Mouse (Mus musculus) CH12.LX (cell line): ENCODE measurements around the gene Tacc3. TPM values are rescaled to one million over a fixed set of nuclear protein-coding genes. Genes with fewer than 3 reads are reported as not detected.
A peak's percentile ranks its signal among the peaks of the same experiment; 100 is the strongest.

Experiments used
- DNase-seq: peaks from one replicate; pipeline ENCODE4 v3.0.0-alpha.2; 2013; ENCODE audit errors: extremely low read depth
- H3K27ac ChIP-seq: 2 replicates; pipeline ENCODE4 v1.5.1; 2012; ENCODE audit warnings: low read depth, mild to moderate bottlenecking, control low read depth, moderate library complexity; ENCODE audit not compliant: insufficient read depth
- H3K27me3 ChIP-seq: replicated peaks from 2 replicates; pipeline ENCODE3; 2012; ENCODE audit warnings: inconsistent platforms
- H3K36me3 ChIP-seq, 2 experiments: replicated peaks in 1 of 2; 2 replicates each; pipeline versions ENCODE3 to v1.6.1; 2012; ENCODE audit warnings: inconsistent platforms in 1 of 2, low read length in 1 of 2, mild to moderate bottlenecking in 1 of 2, mixed read lengths in 1 of 2, moderate library complexity in 1 of 2; ENCODE audit not compliant: control insufficient read depth in 1 of 2, insufficient read depth in 1 of 2
- H3K4me1 ChIP-seq, 2 experiments: 2 replicates each; pipeline ENCODE4 v1.6.1; 2012; ENCODE audit warnings: inconsistent platforms in 1 of 2, moderate library complexity in 1 of 2; ENCODE audit not compliant: insufficient read depth in 2 of 2, control insufficient read depth in 1 of 2
- H3K4me2 ChIP-seq: 2 replicates; pipeline ENCODE4 v1.6.1; 2012; ENCODE audit warnings: low read depth, mild to moderate bottlenecking, control low read depth; ENCODE audit not compliant: poor library complexity, insufficient read depth, severe bottlenecking
- H3K4me3 ChIP-seq, 3 experiments: fragments of 150-350 bp in 1 of 3; sonication (generic) in 1 of 3; replicated peaks in 1 of 3; 2 replicates each; pipeline versions ENCODE3 to v1.5.1; 2011 to 2012; ENCODE audit warnings: low read depth in 2 of 3, low read length in 2 of 3, mild to moderate bottlenecking in 2 of 3, moderate library complexity in 2 of 3, control low read depth in 1 of 3, improper control_type of control experiment in 1 of 3, inconsistent platforms in 1 of 3, mixed read lengths in 1 of 3; ENCODE audit not compliant: poor library complexity in 1 of 3
- H3K79me2 ChIP-seq: replicated peaks from 2 replicates; pipeline ENCODE4 v1.6.1; 2012; ENCODE audit warnings: mild to moderate bottlenecking, moderate library complexity; ENCODE audit not compliant: control insufficient read depth, poor library complexity, insufficient read depth, severe bottlenecking; ENCODE audit errors: extremely low read depth
- H3K9ac ChIP-seq: 2 replicates; pipeline ENCODE4 v1.6.1; 2012; ENCODE audit warnings: low read depth, mild to moderate bottlenecking, control low read depth, moderate library complexity; ENCODE audit not compliant: insufficient read depth
- H3K9me3 ChIP-seq: replicated peaks from 2 replicates; pipeline ENCODE3; 2012; ENCODE audit warnings: low read length, inconsistent platforms, mixed read lengths
- BHLHE40 ChIP-seq: IDR thresholded peaks from 2 replicates; pipeline ENCODE4 v1.6.1; 2011; ENCODE audit warnings: mild to moderate bottlenecking, low read depth, low read length, improper control_type of control experiment
- CHD2 ChIP-seq: IDR thresholded peaks from 2 replicates; pipeline ENCODE4 v1.6.1; 2011; ENCODE audit warnings: low read length, improper control_type of control experiment
- CTCF ChIP-seq, 2 experiments: IDR thresholded peaks in 1 of 2; conservative IDR thresholded peaks in 1 of 2; 2 replicates each; pipeline ENCODE4 v1.5.1; 2011 to 2012; ENCODE audit warnings: low read depth in 2 of 2, low read length in 2 of 2, improper control_type of control experiment in 1 of 2, inconsistent platforms in 1 of 2, mild to moderate bottlenecking in 1 of 2, moderate library complexity in 1 of 2
- E2F4 ChIP-seq: IDR thresholded peaks from 2 replicates; pipeline ENCODE4 v1.6.1; 2011; ENCODE audit warnings: low read depth, low read length, improper control_type of control experiment; ENCODE audit not compliant: insufficient replicate concordance
- EP300 ChIP-seq: IDR thresholded peaks from 2 replicates; pipeline ENCODE4 v1.6.1; 2011; ENCODE audit warnings: low read length, improper control_type of control experiment
- HCFC1 ChIP-seq: IDR thresholded peaks from 2 replicates; pipeline ENCODE4 v1.6.1; 2012; ENCODE audit warnings: low read depth, mild to moderate bottlenecking, inconsistent platforms, low read length, improper control_type of control experiment
- IRF4 ChIP-seq: IDR thresholded peaks from 2 replicates; pipeline ENCODE4 v1.6.1; 2014; ENCODE audit warnings: low read depth, mild to moderate bottlenecking, inconsistent platforms, low read length, improper control_type of control experiment
- JUN ChIP-seq: IDR thresholded peaks from 2 replicates; pipeline ENCODE4 v1.6.1; 2011; ENCODE audit warnings: low read depth, mild to moderate bottlenecking, low read length, improper control_type of control experiment, moderate library complexity; ENCODE audit not compliant: insufficient read depth
- JUND ChIP-seq: conservative IDR thresholded peaks from 2 replicates; pipeline ENCODE4 v1.6.1; 2011; ENCODE audit warnings: low read depth, low read length, improper control_type of control experiment
- KAT2A ChIP-seq: IDR thresholded peaks from 2 replicates; pipeline ENCODE4 v1.6.1; 2012; ENCODE audit warnings: low read length, improper control_type of control experiment, inconsistent platforms; ENCODE audit not compliant: insufficient replicate concordance
- MAFK ChIP-seq: IDR thresholded peaks from 2 replicates; pipeline ENCODE4 v1.6.1; 2011; ENCODE audit warnings: low read length, improper control_type of control experiment; ENCODE audit not compliant: insufficient replicate concordance
- MAX ChIP-seq: IDR thresholded peaks from 2 replicates; pipeline ENCODE4 v1.6.1; 2011; ENCODE audit warnings: low read length, improper control_type of control experiment
- MAZ ChIP-seq: IDR thresholded peaks from 2 replicates; pipeline ENCODE4 v1.6.1; 2012; ENCODE audit warnings: low read depth, mild to moderate bottlenecking, inconsistent platforms, low read length, improper control_type of control experiment, moderate library complexity
- NELFE ChIP-seq: IDR thresholded peaks from 2 replicates; pipeline ENCODE4 v1.6.1; 2011; ENCODE audit warnings: low read depth, low read length, improper control_type of control experiment
- POLR2A ChIP-seq: IDR thresholded peaks from 2 replicates; pipeline ENCODE4 v1.6.1; 2011; ENCODE audit warnings: low read depth, mild to moderate bottlenecking, improper control_type of control experiment, low read length
- POLR2AphosphoS2 ChIP-seq: IDR thresholded peaks from 2 replicates; pipeline ENCODE4 v1.6.1; 2011; ENCODE audit warnings: low read depth, low read length, improper control_type of control experiment
- RAD21 ChIP-seq: IDR thresholded peaks from 2 replicates; pipeline ENCODE4 v1.6.1; 2011; ENCODE audit warnings: low read depth, mild to moderate bottlenecking, low read length, improper control_type of control experiment, moderate library complexity
- RCOR1 ChIP-seq: conservative IDR thresholded peaks from 2 replicates; pipeline ENCODE4 v1.6.1; 2012; ENCODE audit warnings: low read depth, mild to moderate bottlenecking, inconsistent platforms, low read length, improper control_type of control experiment
- SIN3A ChIP-seq: IDR thresholded peaks from 2 replicates; pipeline ENCODE4 v1.6.1; 2012; ENCODE audit warnings: low read length, improper control_type of control experiment, inconsistent platforms
- SMC3 ChIP-seq: IDR thresholded peaks from 2 replicates; pipeline ENCODE4 v1.6.1; 2011; ENCODE audit warnings: low read depth, low read length, improper control_type of control experiment
- TBP ChIP-seq: conservative IDR thresholded peaks from 2 replicates; pipeline ENCODE4 v1.6.1; 2011; ENCODE audit warnings: low read depth, low read length, improper control_type of control experiment
- USF1 ChIP-seq: IDR thresholded peaks from 2 replicates; pipeline ENCODE4 v1.6.1; 2014; ENCODE audit warnings: low read depth, mild to moderate bottlenecking, inconsistent platforms, low read length, improper control_type of control experiment
- USF2 ChIP-seq: conservative IDR thresholded peaks from 2 replicates; pipeline ENCODE4 v1.6.1; 2011; ENCODE audit warnings: low read depth, low read length, improper control_type of control experiment
- ZC3H11A ChIP-seq: IDR thresholded peaks from 2 replicates; pipeline ENCODE4 v1.6.1; 2012; ENCODE audit warnings: low read depth, mild to moderate bottlenecking, inconsistent platforms, low read length, improper control_type of control experiment
- ZKSCAN1 ChIP-seq: IDR thresholded peaks from 2 replicates; pipeline ENCODE4 v1.6.1; 2012; ENCODE audit warnings: low read depth, inconsistent platforms, low read length, improper control_type of control experiment, borderline replicate concordance
- ZMIZ1 ChIP-seq: IDR thresholded peaks from 2 replicates; pipeline ENCODE4 v1.6.1; 2012; ENCODE audit warnings: low read depth, mild to moderate bottlenecking, inconsistent platforms, low read length, improper control_type of control experiment
- ZNF384 ChIP-seq: IDR thresholded peaks from 2 replicates; pipeline ENCODE4 v1.6.1; 2012; ENCODE audit warnings: low read depth, low read length, improper control_type of control experiment, inconsistent platforms
- dilution Hi-C: fragments of 300-500 bp; cut with MboI; formaldehyde crosslinking; loops from 2 replicates; pipeline ENCODE4 v1.14.3; 2020; ENCODE audit warnings: low sequenced_read_pairs; ENCODE audit not compliant: extremely low pct_unique_long_range_greater_than_20kb, extremely low pct_ligation_motif_present
- in situ Hi-C: fragments of 300-500 bp; cut with MboI; formaldehyde crosslinking; loops from 3 replicates; pipeline ENCODE4 v1.14.3; 2019; ENCODE audit warnings: low sequenced_read_pairs, low pct_ligation_motif_present, low pct_unique_long_range_greater_than_20kb, mixed read lengths
- polyA plus RNA-seq: library from polyadenylated mRNA; unstranded; fragments of >175 nt; gene quantifications from 2 replicates; pipeline ENCODE4 v1.2.1, GENCODE M21; 2012; ENCODE audit warnings: low read depth; ENCODE audit not compliant: insufficient read length
- total RNA-seq, 2 experiments: library from RNA; depleted of rRNA; stranded (reverse); fragments of 300-350 nt in 1 of 2; fragments of >200 nt in 1 of 2; gene quantifications; 2 replicates each; pipeline ENCODE4 v1.2.3; 2012 to 2014

Gene Tacc3
- total and polyA plus RNA-seq, 3 experiments = 89.4 to 186 (median 160) TPM

- in situ Hi-C loops (loop anchor here (5.0 kb wide), 1 partner anchor 59 kb away; no protein-coding TSS in a partner anchor), dilution Hi-C loops (no loop called here)
- H3K27me3 ChIP-seq = peaks cover 25% of the 10 kb centered on the region
- peaks cover 3% of the 10 kb centered on the region for H3K9me3 ChIP-seq
- no peak overlapping the region for H3K9ac ChIP-seq
- TF ChIP-seq MAFK (no peak), BHLHE40 (no peak)
- H3K4me1 ChIP-seq = peaks cover 0 to 33% of the 10 kb centered on the region in 2 experiments; a peak in 2 of 4 replicates
- H3K4me3 ChIP-seq = no peak overlapping the region
- no peak overlapping the region for H3K4me2 ChIP-seq
- no peaks in the 10 kb centered on the region for H3K79me2 ChIP-seq
- no peaks in the 10 kb centered on the region for H3K36me3 ChIP-seq
- no peak overlapping the region for H3K27ac ChIP-seq
- DNase-seq = peak; percentile 38
These were observed 25.0 kb downstream of the Tacc3 start for GRCm38 (mm10) chr5:33682963-33683362.

DNA sequence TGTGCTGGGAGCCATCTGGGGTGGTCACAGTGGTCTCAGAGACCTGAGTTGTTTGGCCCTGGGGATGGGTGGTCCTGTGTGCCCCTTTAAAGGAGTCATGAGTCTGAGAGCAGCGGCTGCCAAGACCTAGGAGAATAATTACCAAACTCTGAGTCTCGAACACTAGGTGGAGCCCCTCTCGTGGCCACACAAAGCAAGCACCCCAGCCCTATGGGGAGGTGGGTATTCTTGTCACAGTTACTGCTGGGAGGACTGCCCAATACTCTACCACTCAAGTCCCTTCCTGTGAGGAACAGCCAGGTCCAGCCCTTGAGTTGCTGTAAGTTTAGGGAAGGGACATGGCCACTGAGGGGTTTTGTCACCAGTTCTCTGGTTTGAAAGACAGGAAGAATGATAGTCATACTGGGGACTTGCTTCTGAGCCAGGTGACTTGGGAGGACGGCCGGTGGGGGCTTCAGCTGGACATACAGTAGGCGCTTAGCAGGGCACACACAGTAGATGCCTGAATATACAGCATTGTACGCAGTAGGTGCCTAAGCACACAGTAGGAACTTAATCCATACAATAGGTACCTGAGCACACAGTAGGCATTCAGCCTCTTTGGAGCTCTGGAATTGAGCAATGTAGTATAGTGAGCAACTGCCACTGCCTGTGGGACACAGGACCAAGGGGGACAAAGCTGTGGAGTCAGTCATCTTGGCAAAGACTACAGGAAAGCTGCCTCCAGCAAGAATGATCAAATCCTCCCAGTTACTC, 26.1 kb downstream of the Tacc3 start:
- peaks cover 3% of the 10 kb centered on the region for H3K9me3 ChIP-seq
- dilution Hi-C loops (no loop called here), in situ Hi-C loops (loop anchor here (5.0 kb wide), 1 partner anchor 58 kb away; no protein-coding TSS in a partner anchor)
- H3K27me3 ChIP-seq = peaks cover 34% of the 10 kb centered on the region
- H3K4me3 ChIP-seq = no peak overlapping the region
- no peak overlapping the region for H3K4me2 ChIP-seq
- TF ChIP-seq MAX (no peak), USF2 (no peak), BHLHE40 (no peak), MAFK (no peak), RCOR1 (no peak), RAD21 (peak; percentile 62), EP300 (no peak), ZMIZ1 (no peak), HCFC1 (no peak), CHD2 (no peak), MAZ (no peak), USF1 (no peak), JUN (no peak), POLR2A (no peak), SIN3A (no peak), JUND (no peak), IRF4 (no peak), NELFE (no peak), ZNF384 (no peak), E2F4 (no peak), ZKSCAN1 (peak; percentile 71), TBP (no peak), POLR2AphosphoS2 (no peak), SMC3 (peak; percentile 79), KAT2A (no peak), CTCF (conservative IDR thresholded peaks at IDR 0.05 in 1 of 2, IDR thresholded peaks at IDR 0.05 in 1 of 2; ENCODE audit: low read depth in 2 of 2, low read length in 2 of 2) (peak in 1 of 2 experiments; percentile 79; a peak in 2 of 4 replicates), ZC3H11A (no peak)
- H3K9ac ChIP-seq = no peak overlapping the region
- H3K79me2 ChIP-seq = no peaks in the 10 kb centered on the region
- H3K27ac ChIP-seq = no peak overlapping the region
- peak; percentile 34 for DNase-seq
- H3K4me1 ChIP-seq = peaks cover 0 to 33% of the 10 kb centered on the region in 2 experiments; a peak in 2 of 4 replicates
- no peaks in the 10 kb centered on the region for H3K36me3 ChIP-seq
